Mouse (Mus musculus) spleen, postnatal 0 days (tissue): ENCODE measurements around the gene Mturn. TPM values are rescaled to one million over a fixed set of nuclear protein-coding genes. Genes with fewer than 3 reads are reported as not detected.

Experiments
- polyA plus RNA-seq: library from polyadenylated mRNA; unstranded; fragments of >200 nt; fragmentation: Nextera tagmentation; extraction: Ambion mirVana; gene quantifications from 2 replicates; pipeline ENCODE4 v1.2.1, GENCODE M21; 2015

Mturn gene
- polyA plus RNA-seq = 6.4 and 7.0 TPM in 2 replicates

DNA sequence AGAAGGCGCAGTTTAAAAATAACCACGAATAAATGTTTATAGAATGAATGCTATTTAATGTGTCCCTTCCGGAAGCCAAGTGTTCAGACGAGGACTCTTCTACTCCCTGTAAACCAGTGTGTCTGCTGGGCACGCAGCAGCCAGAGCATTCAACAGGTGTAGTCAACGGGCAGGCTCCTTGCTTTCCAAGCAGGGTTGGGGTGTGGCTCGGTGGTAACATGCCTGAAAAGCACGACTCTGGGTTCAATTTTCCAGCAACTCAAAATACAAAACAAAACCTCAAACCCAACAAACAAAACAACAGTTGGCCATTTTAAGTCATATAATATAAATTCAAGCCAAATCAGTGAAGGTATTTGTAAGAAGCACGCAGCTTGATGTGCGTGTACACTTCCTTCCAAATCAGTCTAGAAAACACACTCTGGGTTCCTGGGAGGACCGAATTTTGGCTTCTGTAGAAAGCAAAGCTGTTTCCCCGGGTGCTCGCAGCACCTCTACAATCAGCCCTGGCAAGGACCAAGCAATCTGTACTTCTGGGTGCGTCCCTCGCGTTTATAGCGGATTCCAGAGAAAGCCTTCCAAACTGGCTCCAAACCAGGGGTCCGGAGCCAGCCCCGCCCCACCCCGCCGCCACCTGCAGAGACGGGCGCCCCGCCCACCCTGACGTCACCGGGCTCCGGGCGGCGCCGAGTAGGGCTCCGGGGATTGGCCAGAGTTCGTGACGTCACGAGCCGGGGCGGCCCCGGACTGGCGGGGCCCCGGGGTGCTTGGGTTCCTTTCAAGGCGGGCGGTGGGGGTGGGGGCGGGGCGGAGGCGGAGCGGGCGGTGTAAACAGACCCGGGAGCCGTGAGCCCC, at the start of gene Mturn:
TSS of gene Mturn (plus strand) at position 734 of the 855 bp plus-strand sequence.

Other genes with a start within 250 kb of the Mturn start
- 0.99 and 1.2 TPM in 2 replicates for gene Scrn1, start 115.1 kb upstream of the Mturn start, polyA plus RNA-seq
- gene Plekha8, start 86.5 kb upstream of the Mturn start, polyA plus RNA-seq = 1.9 and 2.0 TPM in 2 replicates
- gene Fkbp14, start 84.3 kb upstream of the Mturn start, polyA plus RNA-seq = 4.6 and 7.0 TPM in 2 replicates
- gene Znrf2, start 135.3 kb downstream of the Mturn start, polyA plus RNA-seq = 5.3 and 6.6 TPM in 2 replicates